8 mouse cellular contexts compared by ENCODE assay signal in the genomic region with DNA sequence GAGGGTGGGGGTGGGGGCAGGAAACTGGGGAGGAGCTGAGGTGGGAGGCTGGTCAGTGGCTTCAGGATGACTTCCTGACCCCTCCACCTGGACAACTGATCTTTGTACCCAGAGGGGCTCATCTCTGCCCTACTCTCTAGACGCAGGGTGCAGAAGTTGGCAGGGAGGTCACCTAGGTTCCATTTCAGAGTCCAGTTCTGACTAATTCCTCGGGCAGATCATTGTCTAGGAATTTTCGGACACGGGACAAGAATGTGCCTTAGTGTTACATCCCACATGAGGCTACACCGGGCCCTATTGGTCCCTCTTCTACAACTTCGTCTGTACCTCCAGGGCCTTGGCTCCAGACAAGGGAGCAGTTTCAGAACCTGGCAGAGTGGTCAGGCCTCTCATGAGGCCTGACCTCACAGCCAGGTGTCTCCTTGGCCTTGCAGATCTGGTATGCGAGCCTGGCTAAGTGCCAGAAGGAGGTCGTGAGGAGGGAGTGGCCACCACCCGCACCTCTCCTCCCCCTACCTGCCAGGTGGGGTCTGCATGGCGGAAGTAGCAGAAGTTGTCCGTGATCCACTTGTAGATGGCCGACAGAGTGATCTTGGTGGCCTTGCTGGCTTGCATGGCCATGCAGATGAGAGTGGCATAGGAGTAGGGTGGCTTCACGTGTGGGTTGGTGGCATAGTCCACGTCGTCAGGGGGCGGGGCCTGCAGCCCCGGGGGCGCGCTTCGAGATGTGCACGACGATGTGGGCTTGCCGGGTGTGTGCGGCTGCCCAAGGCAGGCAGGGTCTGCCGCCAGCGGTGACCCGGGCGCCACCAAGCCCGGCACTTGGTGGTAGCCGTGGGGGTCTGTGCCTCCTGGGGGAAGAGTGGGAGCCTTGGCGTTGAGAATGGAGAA. TPM values are rescaled to one million over a fixed set of nuclear protein-coding genes. Genes with fewer than 3 reads are reported as not detected.
DNase-seq lines count a peak whose midpoint lies in the region; ATAC-seq and TF ChIP-seq lines count a peak whose summit lies in the region.

No protein-coding gene starts in this region.

- peaks cover 6 to 47% of the 10 kb centered on the region in 2 experiments for H3K4me1 ChIP-seq in ES-E14 (ENCODE audit: control insufficient read depth in 2 of 2, insufficient read depth in 2 of 2, low read length in 2 of 2, poor library complexity in 1 of 2)
- peaks cover 54% of the 10 kb centered on the region for H3K4me1 ChIP-seq in hindbrain, embryonic 16.5 days (ENCODE audit: control insufficient read depth, insufficient read depth, low read depth, low read length)
- peaks cover 40% of the 10 kb centered on the region for H3K4me1 ChIP-seq in liver, embryonic 13.5 days (replicated peaks)

- no peaks in the 10 kb centered on the region for H3K9me3 ChIP-seq in ES-E14 (ENCODE audit: control insufficient read depth, insufficient read depth, low read depth, low read length)
- no peaks in the 10 kb centered on the region for H3K9me3 ChIP-seq in hindbrain, embryonic 16.5 days (ENCODE audit: control insufficient read depth, low read length)
- H3K9me3 ChIP-seq in liver, embryonic 13.5 days (replicated peaks): no peaks in the 10 kb centered on the region

- DNase-seq in 3T3-L1 (ENCODE audit: low read depth, low spot score): peak; percentile 68
- DNase-seq in ES-E14 (ENCODE audit: low read depth, low spot score): no peak
- no peak for DNase-seq in liver, embryonic 13.5 days
- DNase-seq in layer of hippocampus, postnatal 14 days (ENCODE audit: low spot score in 2 of 2): no peak
- DNase-seq in adrenal gland, postnatal 14 days: no peak
- no peak for DNase-seq in cerebellum, postnatal 4 days (ENCODE audit: low spot score in 2 of 2)
- no peak for DNase-seq in cerebellum, adult 9-10 months

- no peak for ATAC-seq in hindbrain, embryonic 16.5 days
- ATAC-seq in liver, embryonic 13.5 days (ENCODE audit: low read depth): no peak

- WGBS in hindbrain, embryonic 16.5 days: 20% methylated on average over 31 of the region's 31 CpGs
- WGBS in liver, embryonic 13.5 days (ENCODE audit: insufficient replicate concordance): 19% methylated on average over 31 of the region's 31 CpGs

- peak overlapping the region; percentile 27 to 55; a peak in 3 of 4 replicates for H3K4me3 ChIP-seq in ES-E14 (ENCODE audit: insufficient read depth in 1 of 2, low read depth in 1 of 2, low read length in 2 of 2, poor library complexity in 1 of 2, severe bottlenecking in 1 of 2)
- peak overlapping the region; percentile 58 for H3K4me3 ChIP-seq in hindbrain, embryonic 16.5 days (ENCODE audit: low read length)
- peak overlapping the region; percentile 70 for H3K4me3 ChIP-seq in liver, embryonic 13.5 days (replicated peaks)

- no peak overlapping the region for H3K27ac ChIP-seq in ES-E14 (ENCODE audit: insufficient read depth, low read depth, low read length, poor library complexity, severe bottlenecking)
- H3K27ac ChIP-seq in hindbrain, embryonic 16.5 days (ENCODE audit: low read depth, low read length): peak overlapping the region; percentile 46
- H3K27ac ChIP-seq in liver, embryonic 13.5 days: peak overlapping the region; percentile 70

- H3K9ac ChIP-seq in ES-E14 (ENCODE audit: insufficient read depth, low read depth, low read length, poor library complexity, severe bottlenecking): no peak overlapping the region
- H3K9ac ChIP-seq in hindbrain, embryonic 16.5 days (ENCODE audit: low read depth, low read length): peak overlapping the region; percentile 56; the same call in 1 of the 2 replicates
- 0 out of 2 replicates have a peak overlapping the region, but pooled peaks have one; percentile 17 for H3K9ac ChIP-seq in liver, embryonic 13.5 days

- H3K4me2 ChIP-seq in hindbrain, embryonic 16.5 days (ENCODE audit: low read length): peak overlapping the region; percentile 100
- peak overlapping the region; percentile 97 for H3K4me2 ChIP-seq in liver, embryonic 13.5 days

- peaks cover 14% of the 10 kb centered on the region for H3K27me3 ChIP-seq in hindbrain, embryonic 16.5 days (replicated peaks; ENCODE audit: control insufficient read depth, insufficient read depth, low read length)
- peaks cover 74% of the 10 kb centered on the region for H3K27me3 ChIP-seq in liver, embryonic 13.5 days

- in situ Hi-C loops in ES-E14 (cut with MboI; ENCODE audit: low sequenced_read_pairs in 2 of 2, unreplicated experiment in 2 of 2): no loop called here

- no peaks in the 10 kb centered on the region for H3K36me3 ChIP-seq in ES-E14 (ENCODE audit: control insufficient read depth, insufficient read depth, low read length, poor library complexity, severe bottlenecking)
- H3K36me3 ChIP-seq in hindbrain, embryonic 16.5 days (ENCODE audit: control insufficient read depth, insufficient read depth, low read length): no peaks in the 10 kb centered on the region
- no peaks in the 10 kb centered on the region for H3K36me3 ChIP-seq in liver, embryonic 13.5 days

TF ChIP-seq in ES-E14, 5 proteins besides CTCF, POLR2A, EP300 and RAD21:
- TF ChIP-seq MAFK (IDR thresholded peaks at IDR 0.05; ENCODE audit: insufficient read depth, low read depth, low read length) (no peak), CHD2 (IDR thresholded peaks at IDR 0.05; ENCODE audit: low read depth, low read length) (no peak), ZNF384 (IDR thresholded peaks at IDR 0.05; ENCODE audit: low read depth, low read length) (no peak), HCFC1 (IDR thresholded peaks at IDR 0.05; ENCODE audit: borderline replicate concordance, insufficient read depth, low read length) (no peak), ZC3H11A (IDR thresholded peaks at IDR 0.05; ENCODE audit: borderline replicate concordance, low read depth, low read length) (no peak)

RNA-seq across cellular contexts. Expression of gene Foxj1, which starts 1.4 kb away (rescaled TPM):
- 0.67 and 1.2 TPM in 2 replicates for total RNA-seq in ES-E14 (2012; rRNA removed)
- polyA plus RNA-seq in hindbrain, embryonic 16.5 days (2015; fragmentation: Nextera tagmentation; extraction: Ambion mirVana): 13.2 and 16.2 TPM in 2 replicates
- polyA plus RNA-seq in liver, embryonic 13.5 days (2015; fragmentation: Nextera tagmentation; extraction: Ambion mirVana): 1.1 and 1.2 TPM in 2 replicates
- 10 to 100 TPM in 1 of 2 experiments, 1 to 10 TPM in 1; 6.9 to 13.4 TPM for total RNA-seq in layer of hippocampus, postnatal 14 days (2021)
- 0.23 and 0.30 TPM in 2 replicates for total RNA-seq in adrenal gland, postnatal 14 days (2021)

RNA-seq across cellular contexts. Expression of gene Exoc7, which starts 26.7 kb away (rescaled TPM):
- 25.5 and 26.4 TPM in 2 replicates for total RNA-seq in ES-E14 (2012; rRNA removed)
- polyA plus RNA-seq in hindbrain, embryonic 16.5 days (2015; fragmentation: Nextera tagmentation; extraction: Ambion mirVana): 122 and 127 TPM in 2 replicates
- 21.3 and 25.1 TPM in 2 replicates for polyA plus RNA-seq in liver, embryonic 13.5 days (2015; fragmentation: Nextera tagmentation; extraction: Ambion mirVana)
- 10 to 100 TPM; 76.5 to 77.8 TPM for total RNA-seq in layer of hippocampus, postnatal 14 days (2021)
- 50.5 and 62.8 TPM in 2 replicates for total RNA-seq in adrenal gland, postnatal 14 days (2021)

RNA-seq across cellular contexts. Expression of gene Galr2, which starts 53.0 kb away (rescaled TPM):
- total RNA-seq in ES-E14 (2012; rRNA removed): 1.8 and 3.3 TPM in 2 replicates
- polyA plus RNA-seq in hindbrain, embryonic 16.5 days (2015; fragmentation: Nextera tagmentation; extraction: Ambion mirVana): 0.25 and 1.1 TPM in 2 replicates
- 0.07 TPM in 1 of 2 replicates, not detected in the other for polyA plus RNA-seq in liver, embryonic 13.5 days (2015; fragmentation: Nextera tagmentation; extraction: Ambion mirVana)
- total RNA-seq in layer of hippocampus, postnatal 14 days (2021): not detected
- not detected in 2 replicates for total RNA-seq in adrenal gland, postnatal 14 days (2021)

RNA-seq across cellular contexts. Expression of gene Srp68, which starts 59.8 kb away (rescaled TPM):
- total RNA-seq in ES-E14 (2012; rRNA removed): 33.4 and 38.2 TPM in 2 replicates
- 61.8 and 62.4 TPM in 2 replicates for polyA plus RNA-seq in hindbrain, embryonic 16.5 days (2015; fragmentation: Nextera tagmentation; extraction: Ambion mirVana)
- 47.6 and 51.6 TPM in 2 replicates for polyA plus RNA-seq in liver, embryonic 13.5 days (2015; fragmentation: Nextera tagmentation; extraction: Ambion mirVana)
- total RNA-seq in layer of hippocampus, postnatal 14 days (2021): 10 to 100 TPM; 52.0 to 55.7 TPM
- 63.1 and 70.4 TPM in 2 replicates for total RNA-seq in adrenal gland, postnatal 14 days (2021)
